Mouse (Mus musculus) neural tube, embryonic 14.5 days (tissue): ENCODE data around the gene Mmrn2. TPM values are rescaled to one million over a fixed set of nuclear protein-coding genes. Genes with fewer than 3 reads are reported as not detected.
"Not testable (repeated sequence)": the region's sequence is repeated elsewhere in the genome, so short reads cannot be mapped to it uniquely, and the experiment has no call there.

Source experiments
- ATAC-seq: fragments of 200-750 bp; cut with Nextera tagmentation; 2 replicates; pipeline ENCODE4 v1.8.0; 2017; ENCODE audit warnings: low read depth, mild to moderate bottlenecking, moderate TSS enrichment, moderate library complexity
- H3K27ac ChIP-seq: fragments of 300-500 bp; sonication (generic); 2 replicates; pipeline ENCODE4 v1.5.1; 2014; ENCODE audit warnings: low read depth, mild to moderate bottlenecking, control low read depth, low read length, moderate library complexity, mixed read lengths
- H3K27me3 ChIP-seq: fragments of 300-500 bp; sonication (generic); 2 replicates; pipeline ENCODE4 v1.6.1; 2014; ENCODE audit warnings: low read length; ENCODE audit not compliant: control insufficient read depth, insufficient read depth
- H3K36me3 ChIP-seq: fragments of 300-500 bp; sonication (generic); 2 replicates; pipeline ENCODE4 v1.6.1; 2014; ENCODE audit warnings: low read length, mixed read lengths; ENCODE audit not compliant: control insufficient read depth, insufficient read depth
- H3K4me1 ChIP-seq: fragments of 300-500 bp; sonication (generic); 2 replicates; pipeline ENCODE4 v1.6.1; 2014; ENCODE audit warnings: low read length; ENCODE audit not compliant: control insufficient read depth, insufficient read depth
- H3K4me2 ChIP-seq: fragments of 300-500 bp; sonication (generic); 2 replicates; pipeline ENCODE4 v1.6.1; 2014; ENCODE audit warnings: mild to moderate bottlenecking, low read depth, low read length, control low read depth
- H3K4me3 ChIP-seq: fragments of 300-500 bp; sonication (generic); 2 replicates; pipeline ENCODE4 v1.5.1; 2014; ENCODE audit warnings: low read depth, low read length, control low read depth, mixed read lengths
- H3K9ac ChIP-seq: fragments of 300-500 bp; sonication (generic); replicated peaks from 2 replicates; pipeline ENCODE4 v1.6.1; 2014; ENCODE audit warnings: low read depth, mild to moderate bottlenecking, control low read depth, low read length, mixed read lengths
- H3K9me3 ChIP-seq: fragments of 300-500 bp; sonication (generic); 2 replicates; pipeline ENCODE4 v1.6.1; 2016; ENCODE audit warnings: low read length; ENCODE audit not compliant: control insufficient read depth
- WGBS: fragments of 180-500 bp; shearing (Covaris S2); extraction: QIAGEN DNeasy Blood & Tissue Kit; methylation state at CpG from one replicate; pipeline ENCODE4 v1.1.7; 2014; 5-methylcytosine and 5-hydroxymethylcytosine counted together
- polyA plus RNA-seq: library from polyadenylated mRNA; unstranded; fragments of >200 nt; fragmentation: Nextera tagmentation; extraction: Ambion mirVana; gene quantifications from 2 replicates; pipeline ENCODE4 v1.2.1, GENCODE M21; 2014

Gene Mmrn2
- polyA plus RNA-seq, 1 experiment from 2014 or later, result 2.4 TPM

GRCm38 (mm10) chr14:34355301-34355700, 20.0 kb upstream of the Mmrn2 start, which contains the start of gene Fam25c:
Gene Fam25c (minus strand): TSS chr14:34355433.
- no peak for ATAC-seq
- Histone ChIP-seq H3K27me3 (no peaks in the 10 kb centered on the region), H3K27ac (no peak within 1 kb of the TSS), H3K4me1 (no peaks in the 10 kb centered on the region), H3K4me3 (no peak within 1 kb of the TSS), H3K36me3 (no peaks in the 10 kb centered on the region), H3K9me3 (no peaks in the 10 kb centered on the region), H3K9ac (no peak within 1 kb of the TSS), H3K4me2 (no peak within 1 kb of the TSS)
- 83% methylated on average over 6 of the region's 6 CpGs for WGBS

- ATAC-seq, result no peak
- Histone ChIP-seq H3K27me3 (no peaks in the 10 kb centered on the region), H3K36me3 (no peaks in the 10 kb centered on the region), H3K4me1 (no peaks in the 10 kb centered on the region), H3K4me3 (no peak overlapping the region), H3K4me2 (no peak overlapping the region), H3K9ac (no peak overlapping the region), H3K9me3 (no peaks in the 10 kb centered on the region), H3K27ac (no peak overlapping the region)
- 84% methylated on average over 7 of the region's 7 CpGs for WGBS
These were observed 17.4 kb upstream of the Mmrn2 start for GRCm38 (mm10) chr14:34357671-34358455.

DNA sequence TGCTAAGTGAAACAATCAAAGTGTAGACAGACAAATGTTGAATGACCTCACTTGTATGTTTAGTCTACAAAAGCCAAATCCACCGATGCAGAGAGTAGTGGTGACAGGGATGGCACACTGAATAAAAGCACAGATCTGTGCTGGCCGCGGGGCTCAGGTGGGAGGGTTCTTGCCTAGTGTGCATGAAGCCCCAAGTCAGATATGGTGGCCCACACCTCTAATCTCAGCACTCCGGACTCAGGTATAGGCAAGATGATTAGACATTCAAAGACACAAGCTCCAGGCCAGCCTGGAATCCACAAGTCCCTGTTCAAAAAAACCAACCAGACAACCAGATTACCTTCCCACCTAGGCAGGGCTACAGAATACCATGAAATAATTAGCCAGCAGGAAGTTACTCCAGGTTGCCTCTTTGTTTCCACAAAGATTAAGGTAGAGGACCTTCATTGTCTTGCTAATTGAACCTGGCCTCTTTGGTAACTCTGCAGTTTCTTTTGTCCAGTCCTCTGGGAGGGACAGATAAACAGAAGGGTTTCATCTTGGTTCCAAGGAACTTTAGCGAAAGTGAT, 15.5 kb upstream of the Mmrn2 start:
- Histone ChIP-seq H3K36me3 (no peaks in the 10 kb centered on the region), H3K9ac (no peak overlapping the region), H3K27me3 (no peaks in the 10 kb centered on the region), H3K9me3 (no peaks in the 10 kb centered on the region), H3K4me3 (no peak overlapping the region), H3K4me1 (no peaks in the 10 kb centered on the region), H3K4me2 (no peak overlapping the region), H3K27ac (no peak overlapping the region)
- WGBS, result 55% methylated on average over 5 of the region's 5 CpGs
- no peak for ATAC-seq

GRCm38 (mm10) chr14:34360251-34360650, 15.0 kb upstream of the Mmrn2 start:
- Histone ChIP-seq H3K27me3 (no peaks in the 10 kb centered on the region), H3K9me3 (no peaks in the 10 kb centered on the region), H3K4me3 (no peak overlapping the region), H3K4me1 (no peaks in the 10 kb centered on the region), H3K27ac (no peak overlapping the region), H3K9ac (no peak overlapping the region), H3K4me2 (no peak overlapping the region), H3K36me3 (no peaks in the 10 kb centered on the region)
- ATAC-seq, result no peak
- 46% methylated on average over 6 of the region's 6 CpGs for WGBS

DNA sequence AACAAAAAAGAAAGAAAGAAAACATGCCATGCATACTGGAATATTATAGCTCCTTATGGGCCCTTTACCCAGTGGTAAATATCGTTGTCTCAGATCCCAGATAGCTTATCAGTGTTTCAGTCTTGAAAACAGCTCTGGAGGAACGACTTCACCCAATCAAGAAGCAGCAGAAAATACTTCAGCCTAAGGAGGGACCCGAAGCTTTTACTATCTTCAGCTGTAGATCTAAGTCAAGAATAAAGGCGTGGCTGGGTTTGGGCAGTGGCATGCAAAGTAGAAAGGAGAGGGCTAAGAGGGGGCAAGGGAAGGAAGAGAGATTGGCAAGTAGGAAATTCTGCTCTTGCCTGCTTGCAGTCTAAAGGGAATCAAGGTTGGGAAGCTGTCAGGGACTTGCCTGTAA, 13.1 kb upstream of the Mmrn2 start:
- H3K4me3 ChIP-seq, result no peak overlapping the region
- no peak overlapping the region for H3K9ac ChIP-seq
- 85% methylated on average over 4 of the region's 4 CpGs for WGBS
- no peaks in the 10 kb centered on the region for H3K27me3 ChIP-seq
- H3K9me3 ChIP-seq, result no peaks in the 10 kb centered on the region
- H3K4me1 ChIP-seq, result no peaks in the 10 kb centered on the region
- H3K36me3 ChIP-seq, result no peaks in the 10 kb centered on the region
- no peak for ATAC-seq
- H3K4me2 ChIP-seq, result no peak overlapping the region
- no peak overlapping the region for H3K27ac ChIP-seq

DNA sequence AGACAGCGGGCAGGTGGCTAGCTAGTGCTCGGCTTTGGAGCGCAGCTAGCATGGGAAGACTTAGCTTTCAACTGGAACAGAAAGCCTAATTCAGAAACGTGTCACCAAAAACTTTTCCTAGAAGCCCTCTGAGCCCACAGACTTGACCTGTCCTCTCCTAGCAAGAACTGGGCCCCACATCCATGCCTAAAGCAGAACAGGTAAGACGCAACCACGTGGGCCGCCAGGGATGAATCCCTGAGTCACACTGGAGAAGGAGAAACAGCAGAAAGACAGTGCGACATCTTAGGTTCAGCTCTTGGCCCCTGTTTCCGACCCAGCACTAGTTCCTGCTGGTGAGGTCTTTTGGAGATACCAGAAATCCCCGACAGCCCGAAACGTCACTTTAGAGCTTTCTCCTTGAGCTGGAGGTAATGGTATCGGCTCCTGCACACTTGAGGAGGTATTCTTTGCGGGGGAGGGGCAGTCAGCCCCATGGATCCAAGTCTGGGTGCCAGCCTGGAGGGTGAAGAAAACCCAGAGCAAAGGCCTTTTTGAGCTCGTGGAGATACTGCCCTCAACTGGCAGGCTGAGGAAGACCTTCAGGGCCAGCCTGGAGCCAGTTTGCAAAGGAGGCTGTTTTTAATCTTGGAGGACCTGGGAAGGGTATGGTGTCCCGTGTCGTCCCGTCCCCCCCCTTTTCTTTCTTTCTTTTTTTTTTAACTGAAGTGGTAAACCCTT, 12.4 kb upstream of the Mmrn2 start:
- Histone ChIP-seq H3K4me1 (no peaks in the 10 kb centered on the region), H3K4me3 (peak overlapping the region; percentile 37), H3K4me2 (peak overlapping the region; percentile 86), H3K27ac (no peak overlapping the region), H3K36me3 (no peaks in the 10 kb centered on the region), H3K9ac (peak overlapping the region; percentile 54; the same call in 1 of the 2 replicates), H3K27me3 (no peaks in the 10 kb centered on the region), H3K9me3 (no peaks in the 10 kb centered on the region)
- 32% methylated on average over 18 of the region's 18 CpGs for WGBS
- ATAC-seq, result peak; percentile 67; the same call in 1 of the 2 replicates

DNA sequence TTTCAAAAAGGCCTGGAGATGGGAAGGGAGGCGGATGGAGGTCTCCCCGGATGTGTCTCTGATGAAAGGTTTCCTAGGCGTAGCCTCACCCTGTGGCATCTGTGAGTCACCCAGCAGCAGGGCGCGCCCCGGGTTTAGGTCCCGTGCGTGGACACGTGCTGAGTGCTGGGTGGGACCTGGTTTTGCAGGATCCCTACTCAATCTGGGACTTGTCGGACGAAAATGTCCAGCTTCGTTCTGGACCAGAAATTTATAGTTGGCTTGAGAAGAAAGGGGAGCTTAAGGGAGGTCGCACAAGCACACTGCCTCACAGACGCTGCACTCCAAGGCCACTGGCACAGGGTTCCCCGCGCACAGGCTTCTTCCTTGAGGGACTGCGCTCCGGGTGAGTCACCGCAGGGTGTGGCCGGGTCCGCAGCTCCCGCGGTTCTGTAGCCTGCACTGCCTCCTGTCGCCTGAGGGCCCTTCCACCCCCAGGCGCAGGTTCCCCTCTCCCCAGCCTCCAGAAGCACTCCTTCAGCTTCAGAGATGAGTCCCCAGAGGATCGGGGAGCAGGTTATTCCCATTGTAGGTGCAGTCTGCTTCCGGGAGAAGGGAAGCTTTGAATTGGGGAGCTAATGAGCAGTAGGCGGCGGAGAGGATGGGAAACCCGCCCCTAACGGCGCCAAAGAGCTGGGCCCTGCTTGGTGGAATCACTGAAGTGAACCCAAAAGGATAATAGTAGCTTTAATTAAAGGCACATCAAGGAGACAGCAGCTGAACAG, 11.6 kb upstream of the Mmrn2 start:
- H3K4me1 ChIP-seq, result no peaks in the 10 kb centered on the region
- ATAC-seq, result peak; percentile 85
- H3K9me3 ChIP-seq, result no peaks in the 10 kb centered on the region
- no peak overlapping the region; the same call in 1 of the 2 replicates for H3K27ac ChIP-seq
- H3K4me2 ChIP-seq, result peak overlapping the region; percentile 86
- H3K9ac ChIP-seq, result peak overlapping the region; percentile 54
- peak overlapping the region; percentile 37 for H3K4me3 ChIP-seq
- no peaks in the 10 kb centered on the region for H3K27me3 ChIP-seq
- no peaks in the 10 kb centered on the region for H3K36me3 ChIP-seq
- 1% methylated on average over 32 of the region's 32 CpGs for WGBS

GRCm38 (mm10) chr14:34364254-34365146, 10.8 kb upstream of the Mmrn2 start:
- ATAC-seq, H3K27me3 ChIP-seq, H3K36me3 ChIP-seq, H3K4me1 ChIP-seq, H3K27ac ChIP-seq, H3K9me3 ChIP-seq: not testable (repeated sequence)
- H3K4me3 ChIP-seq, result peak overlapping the region; percentile 37
- H3K4me2 ChIP-seq, result peak overlapping the region; percentile 86
- H3K9ac ChIP-seq, result peak overlapping the region; percentile 54; the same call in 1 of the 2 replicates
- 76% methylated on average over 15 of the region's 15 CpGs for WGBS
